Mouse (Mus musculus): ENCODE results near the gene Olfml2b. TPM values are rescaled to one million over a fixed set of nuclear protein-coding genes. Genes with fewer than 3 reads are reported as not detected.

Olfml2b gene
- polyA plus RNA-seq, 1 experiment from 2014 or later = 3.1 TPM

DNA sequence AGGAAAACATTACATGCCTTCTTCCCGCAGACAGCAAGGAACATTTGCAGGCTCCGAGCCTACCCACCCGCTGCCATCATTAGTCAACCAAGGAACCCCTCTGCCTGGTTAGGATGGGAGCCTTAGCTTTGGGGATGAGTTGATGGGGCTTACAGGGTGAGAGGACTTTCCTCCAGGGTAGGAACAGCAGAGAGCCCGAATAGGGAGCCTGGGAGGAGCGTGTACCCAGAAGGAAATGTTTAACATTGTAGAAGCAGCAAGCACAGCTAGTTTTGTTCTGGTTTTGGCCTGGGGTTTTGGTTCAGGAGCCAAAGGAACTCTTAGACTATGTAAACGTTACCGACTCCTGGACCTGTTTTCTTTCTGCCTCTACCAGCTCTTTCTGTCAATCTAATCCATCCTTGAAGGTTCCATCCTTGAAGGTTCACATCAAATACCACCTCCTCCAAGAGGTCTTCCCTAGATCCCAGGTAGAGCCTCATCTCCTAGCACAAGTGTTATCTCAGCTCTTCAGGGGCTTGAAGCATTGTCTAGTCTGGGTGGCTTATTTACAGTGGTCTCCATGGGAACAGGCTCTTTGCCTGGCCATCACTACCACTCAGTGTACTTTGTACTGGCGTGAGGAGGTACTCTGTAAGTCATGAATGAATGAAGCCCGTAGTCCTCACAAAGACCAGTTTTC lies 2.4 kb downstream of the Olfml2b start:
- Histone ChIP-seq H3K27ac (replicated peaks) (no peak overlapping the region), H3K4me2 (no peak overlapping the region), H3K27me3 (peaks cover 38% of the 10 kb centered on the region), H3K9me3 (replicated peaks) (no peaks in the 10 kb centered on the region), H3K4me1 (replicated peaks) (peaks cover 17% of the 10 kb centered on the region), H3K36me3 (replicated peaks) (no peaks in the 10 kb centered on the region), H3K9ac (no peak overlapping the region), H3K4me3 (replicated peaks) (peak overlapping the region; percentile 5; the same call in 1 of the 2 replicates)
- no peak for ATAC-seq (ENCODE audit: insufficient read depth)
- 56% methylated on average over 9 of the region's 9 CpGs for WGBS (ENCODE audit: insufficient replicate concordance)

GRCm38 (mm10) chr1:170647381-170647780 lies 3.0 kb downstream of the Olfml2b start:
- no peaks in the 10 kb centered on the region for H3K36me3 ChIP-seq (replicated peaks)
- H3K27ac ChIP-seq (replicated peaks) = no peak overlapping the region
- peaks cover 17% of the 10 kb centered on the region for H3K4me1 ChIP-seq (replicated peaks)
- no peak overlapping the region for H3K4me2 ChIP-seq
- ATAC-seq (ENCODE audit: insufficient read depth) = no peak
- H3K4me3 ChIP-seq (replicated peaks) = no peak overlapping the region
- no peaks in the 10 kb centered on the region for H3K9me3 ChIP-seq (replicated peaks)
- no peak overlapping the region for H3K9ac ChIP-seq
- 67% methylated on average over 7 of the region's 7 CpGs for WGBS (ENCODE audit: insufficient replicate concordance)
- peaks cover 38% of the 10 kb centered on the region for H3K27me3 ChIP-seq

GRCm38 (mm10) chr1:170647971-170648514 lies 3.7 kb downstream of the Olfml2b start:
- Histone ChIP-seq H3K27ac (replicated peaks) (no peak overlapping the region), H3K9me3 (replicated peaks) (no peaks in the 10 kb centered on the region), H3K27me3 (peaks cover 38% of the 10 kb centered on the region), H3K4me2 (no peak overlapping the region), H3K4me1 (replicated peaks) (peaks cover 17% of the 10 kb centered on the region), H3K36me3 (replicated peaks) (no peaks in the 10 kb centered on the region), H3K9ac (no peak overlapping the region), H3K4me3 (replicated peaks) (no peak overlapping the region)
- 52% methylated on average over 6 of the region's 6 CpGs for WGBS (ENCODE audit: insufficient replicate concordance)
- ATAC-seq (ENCODE audit: insufficient read depth) = no peak

DNA sequence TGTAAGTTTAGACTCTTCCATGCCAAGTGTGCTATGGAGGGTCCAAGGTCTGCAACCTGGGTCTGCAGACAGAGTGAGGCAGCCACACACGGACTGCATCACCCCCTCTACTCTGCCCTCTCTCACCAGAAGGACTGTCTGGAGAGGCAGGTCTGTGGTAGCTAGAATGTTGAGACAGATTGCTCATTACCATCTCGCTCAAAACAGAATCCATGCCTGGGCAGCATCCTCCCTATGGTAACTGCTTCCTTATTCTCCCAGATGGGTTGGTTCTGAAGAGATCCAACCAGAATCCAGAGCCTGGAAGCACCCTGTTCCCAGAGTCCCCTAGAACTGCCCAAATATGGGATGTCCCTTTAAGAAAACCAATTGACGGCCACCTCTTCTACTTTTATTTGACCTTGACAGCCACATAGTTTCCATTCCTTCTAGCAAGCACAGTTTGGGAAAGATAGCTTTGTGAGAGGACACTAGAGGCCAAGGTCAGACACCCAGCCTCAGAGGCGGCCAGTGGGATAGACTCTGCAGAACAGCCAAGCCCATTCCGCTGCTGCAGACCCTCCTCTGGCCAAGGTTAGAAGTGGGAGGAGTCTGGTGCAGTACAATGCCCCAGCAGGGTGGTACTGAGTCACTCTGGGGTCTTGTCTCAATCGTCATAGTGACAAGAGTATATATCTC lies 6.9 kb downstream of the Olfml2b start:
- no peak for ATAC-seq (ENCODE audit: insufficient read depth)
- WGBS (ENCODE audit: insufficient replicate concordance) = 42% methylated on average over 6 of the region's 6 CpGs
- Histone ChIP-seq H3K36me3 (replicated peaks) (no peaks in the 10 kb centered on the region), H3K4me2 (no peak overlapping the region), H3K9ac (no peak overlapping the region), H3K27ac (replicated peaks) (no peak overlapping the region), H3K9me3 (replicated peaks) (no peaks in the 10 kb centered on the region), H3K27me3 (peaks cover 8% of the 10 kb centered on the region; the same call in 1 of the 2 replicates), H3K4me1 (replicated peaks) (peaks cover 7% of the 10 kb centered on the region; the same call in 1 of the 2 replicates), H3K4me3 (replicated peaks) (no peak overlapping the region)

GRCm38 (mm10) chr1:170651989-170652740 lies 7.8 kb downstream of the Olfml2b start:
- no peaks in the 10 kb centered on the region for H3K9me3 ChIP-seq (replicated peaks)
- no peak overlapping the region for H3K9ac ChIP-seq
- H3K27me3 ChIP-seq = no peaks in the 10 kb centered on the region
- no peak for ATAC-seq (ENCODE audit: insufficient read depth)
- no peak overlapping the region for H3K4me2 ChIP-seq
- H3K36me3 ChIP-seq (replicated peaks) = no peaks in the 10 kb centered on the region
- H3K4me3 ChIP-seq (replicated peaks) = no peak overlapping the region
- 0 out of 2 replicates have a peak, but pooled peaks cover 2% of the 10 kb centered on the region for H3K4me1 ChIP-seq (replicated peaks)
- 59% methylated on average over 15 of the region's 15 CpGs for WGBS (ENCODE audit: insufficient replicate concordance)
- H3K27ac ChIP-seq (replicated peaks) = no peak overlapping the region

GRCm38 (mm10) chr1:170655280-170655917 lies 11.1 kb downstream of the Olfml2b start:
- Histone ChIP-seq H3K4me1 (replicated peaks) (0 out of 2 replicates have a peak, but pooled peaks cover 2% of the 10 kb centered on the region), H3K27me3 (no peaks in the 10 kb centered on the region), H3K4me3 (replicated peaks) (no peak overlapping the region), H3K9me3 (replicated peaks) (no peaks in the 10 kb centered on the region), H3K4me2 (no peak overlapping the region), H3K36me3 (replicated peaks) (no peaks in the 10 kb centered on the region), H3K27ac (replicated peaks) (no peak overlapping the region), H3K9ac (no peak overlapping the region)
- WGBS (ENCODE audit: insufficient replicate concordance) = 49% methylated on average over 5 of the region's 5 CpGs
- no peak for ATAC-seq (ENCODE audit: insufficient read depth)

DNA sequence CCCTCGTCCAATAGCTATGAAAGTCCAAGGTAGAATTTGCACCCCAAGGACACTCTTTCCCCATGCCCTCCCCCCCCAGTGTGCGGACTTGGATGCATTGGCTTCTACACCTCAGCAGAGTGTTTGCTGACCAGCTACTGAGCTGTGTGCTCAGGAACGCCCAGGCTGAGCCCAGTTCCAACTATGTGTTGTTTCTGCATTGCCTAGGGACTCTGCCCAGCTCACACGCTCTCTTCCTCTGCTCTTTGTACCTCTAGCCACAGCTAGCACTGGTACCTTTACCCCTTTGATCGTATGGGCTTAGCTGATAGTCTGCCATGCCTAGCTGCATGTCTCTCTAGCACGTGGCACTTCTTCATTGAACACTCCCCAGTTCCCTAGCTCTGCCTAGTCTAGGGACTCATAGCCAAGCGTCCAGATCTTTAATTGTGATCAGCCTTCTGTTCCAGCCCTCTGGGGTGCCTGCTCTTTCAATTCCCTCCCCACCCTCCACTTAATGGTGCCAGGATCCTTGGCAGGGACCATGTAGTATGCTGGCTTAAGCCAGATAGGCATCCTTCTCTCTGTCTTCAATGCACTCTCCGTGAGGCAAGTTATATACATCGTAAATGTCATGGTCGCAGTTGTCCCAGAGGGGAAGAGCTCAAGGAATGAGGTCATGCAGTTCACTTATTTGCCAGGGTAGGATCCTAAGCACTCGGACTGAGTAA lies 12.3 kb downstream of the Olfml2b start:
- Histone ChIP-seq H3K4me1 (replicated peaks) (0 out of 2 replicates have a peak, but pooled peaks cover 2% of the 10 kb centered on the region), H3K27me3 (no peaks in the 10 kb centered on the region), H3K36me3 (replicated peaks) (no peaks in the 10 kb centered on the region), H3K27ac (replicated peaks) (no peak overlapping the region), H3K4me2 (no peak overlapping the region), H3K9ac (no peak overlapping the region), H3K9me3 (replicated peaks) (no peaks in the 10 kb centered on the region), H3K4me3 (replicated peaks) (no peak overlapping the region)
- ATAC-seq (ENCODE audit: insufficient read depth) = 0 out of 2 replicates have a peak, but pooled peaks have one; percentile 11
- WGBS (ENCODE audit: insufficient replicate concordance) = 51% methylated on average over 11 of the region's 11 CpGs

DNA sequence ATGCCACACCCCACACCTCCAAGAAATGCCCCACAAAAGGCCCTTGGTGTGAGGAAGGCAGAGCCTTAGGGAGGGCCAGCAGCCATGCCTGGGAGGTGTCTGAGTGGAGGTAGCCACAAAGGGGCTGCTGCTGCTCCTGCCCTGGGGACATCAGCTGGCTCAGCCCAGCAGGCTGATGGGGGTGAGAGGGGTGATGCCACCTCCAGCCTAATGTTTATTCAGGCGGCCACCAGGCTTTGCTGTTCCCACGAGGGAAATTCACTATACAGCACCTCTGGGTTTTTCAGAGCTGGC lies 12.8 kb downstream of the Olfml2b start:
- H3K27me3 ChIP-seq = no peaks in the 10 kb centered on the region
- ATAC-seq (ENCODE audit: insufficient read depth) = no peak
- no peaks in the 10 kb centered on the region for H3K36me3 ChIP-seq (replicated peaks)
- no peaks in the 10 kb centered on the region for H3K9me3 ChIP-seq (replicated peaks)
- H3K4me1 ChIP-seq (replicated peaks) = 0 out of 2 replicates have a peak, but pooled peaks cover 2% of the 10 kb centered on the region
- H3K27ac ChIP-seq (replicated peaks) = no peak overlapping the region
- no peak overlapping the region for H3K9ac ChIP-seq
- 30% methylated on average over 2 of the region's 2 CpGs for WGBS (ENCODE audit: insufficient replicate concordance)
- H3K4me2 ChIP-seq = no peak overlapping the region
- no peak overlapping the region for H3K4me3 ChIP-seq (replicated peaks)

DNA sequence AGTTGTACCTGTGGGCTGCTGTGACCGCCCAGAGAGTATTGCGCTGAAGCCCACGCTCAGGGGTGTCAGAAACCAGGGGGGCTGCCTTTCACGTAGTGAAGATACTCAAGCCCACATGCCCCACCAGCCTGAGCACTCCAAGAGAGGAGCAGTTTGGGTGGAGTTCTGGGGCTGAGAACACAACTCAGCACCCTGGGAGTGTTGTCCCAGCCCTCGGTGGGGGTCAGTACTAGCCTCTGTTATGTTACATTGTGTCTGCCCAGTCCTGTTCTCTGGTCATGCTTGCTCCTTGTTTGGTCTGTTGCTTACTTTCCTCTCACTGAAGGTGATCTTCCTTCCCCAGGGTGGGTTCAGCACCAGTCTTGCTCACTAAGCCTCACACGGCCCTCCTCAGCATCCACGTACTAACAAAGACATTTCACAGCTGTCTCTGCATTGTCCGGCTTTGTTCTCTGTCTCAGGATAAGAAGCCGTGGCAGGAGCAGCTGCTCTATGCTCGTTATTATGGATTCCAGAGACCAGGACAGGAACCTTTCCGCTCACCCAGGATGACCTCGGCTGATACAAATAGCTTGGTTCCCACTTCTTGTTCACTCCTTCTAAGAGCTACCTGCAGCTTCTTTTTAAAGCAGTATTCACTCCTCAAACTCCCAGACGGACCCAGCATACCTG lies 13.4 kb downstream of the Olfml2b start:
- ATAC-seq (ENCODE audit: insufficient read depth) = no peak
- 0 out of 2 replicates have a peak, but pooled peaks cover 2% of the 10 kb centered on the region for H3K4me1 ChIP-seq (replicated peaks)
- H3K9me3 ChIP-seq (replicated peaks) = no peaks in the 10 kb centered on the region
- H3K9ac ChIP-seq = no peak overlapping the region
- no peak overlapping the region for H3K27ac ChIP-seq (replicated peaks)
- no peak overlapping the region for H3K4me2 ChIP-seq
- 60% methylated on average over 13 of the region's 13 CpGs for WGBS (ENCODE audit: insufficient replicate concordance)
- no peaks in the 10 kb centered on the region for H3K27me3 ChIP-seq
- H3K4me3 ChIP-seq (replicated peaks) = no peak overlapping the region
- no peaks in the 10 kb centered on the region for H3K36me3 ChIP-seq (replicated peaks)

DNA sequence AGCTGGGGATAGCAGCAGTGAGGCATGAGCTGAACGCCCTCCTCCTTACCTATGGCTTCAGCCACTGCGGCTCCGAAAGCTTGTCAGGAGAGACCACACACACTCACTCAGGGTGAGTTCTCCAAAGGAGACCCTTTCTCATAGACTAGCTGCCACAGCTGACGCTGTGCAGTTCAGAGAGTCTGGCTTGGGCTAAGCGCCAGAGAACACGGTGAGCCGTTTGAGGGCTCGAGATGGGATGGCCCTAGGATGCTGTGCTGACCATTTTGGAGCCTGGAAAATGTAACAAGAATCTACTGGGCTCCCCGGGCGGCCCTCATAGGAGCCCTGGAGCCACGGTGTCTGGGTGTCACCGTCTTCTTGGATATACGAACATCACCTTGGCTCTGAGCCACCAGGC lies 14.9 kb downstream of the Olfml2b start:
- Histone ChIP-seq H3K9ac (no peak overlapping the region), H3K4me2 (no peak overlapping the region), H3K27me3 (no peaks in the 10 kb centered on the region), H3K36me3 (replicated peaks) (no peaks in the 10 kb centered on the region), H3K4me3 (replicated peaks) (no peak overlapping the region), H3K9me3 (replicated peaks) (no peaks in the 10 kb centered on the region), H3K27ac (replicated peaks) (no peak overlapping the region), H3K4me1 (replicated peaks) (0 out of 2 replicates have a peak, but pooled peaks cover 2% of the 10 kb centered on the region)
- WGBS (ENCODE audit: insufficient replicate concordance) = 71% methylated on average over 13 of the region's 13 CpGs
- ATAC-seq (ENCODE audit: insufficient read depth) = no peak
